Mouse (Mus musculus) CH12.LX (cell line): Measurements from ENCODE around the gene Klf3.

Experiments
- CTCF ChIP-seq, 2 experiments: IDR thresholded peaks in 1 of 2; conservative IDR thresholded peaks in 1 of 2; 2 replicates each; pipeline ENCODE4 v1.5.1; 2011 to 2012; ENCODE audit warnings: low read depth in 2 of 2, low read length in 2 of 2, improper control_type of control experiment in 1 of 2, inconsistent platforms in 1 of 2, mild to moderate bottlenecking in 1 of 2, moderate library complexity in 1 of 2
- E2F4 ChIP-seq: IDR thresholded peaks from 2 replicates; pipeline ENCODE4 v1.6.1; 2011; ENCODE audit warnings: low read depth, low read length, improper control_type of control experiment; ENCODE audit not compliant: insufficient replicate concordance
- GABPA ChIP-seq: IDR thresholded peaks from 2 replicates; pipeline ENCODE4 v1.6.1; 2012; ENCODE audit warnings: low read depth, low read length, improper control_type of control experiment, inconsistent platforms; ENCODE audit not compliant: insufficient replicate concordance
- POLR2A ChIP-seq: IDR thresholded peaks from 2 replicates; pipeline ENCODE4 v1.6.1; 2011; ENCODE audit warnings: low read depth, mild to moderate bottlenecking, improper control_type of control experiment, low read length
- RCOR1 ChIP-seq: conservative IDR thresholded peaks from 2 replicates; pipeline ENCODE4 v1.6.1; 2012; ENCODE audit warnings: low read depth, mild to moderate bottlenecking, inconsistent platforms, low read length, improper control_type of control experiment
- SIN3A ChIP-seq: IDR thresholded peaks from 2 replicates; pipeline ENCODE4 v1.6.1; 2012; ENCODE audit warnings: low read length, improper control_type of control experiment, inconsistent platforms
- TCF12 ChIP-seq: IDR thresholded peaks from 2 replicates; pipeline ENCODE4 v1.6.1; 2014; ENCODE audit warnings: low read depth, mild to moderate bottlenecking, inconsistent platforms, low read length, improper control_type of control experiment
- USF1 ChIP-seq: IDR thresholded peaks from 2 replicates; pipeline ENCODE4 v1.6.1; 2014; ENCODE audit warnings: low read depth, mild to moderate bottlenecking, inconsistent platforms, low read length, improper control_type of control experiment
- USF2 ChIP-seq: conservative IDR thresholded peaks from 2 replicates; pipeline ENCODE4 v1.6.1; 2011; ENCODE audit warnings: low read depth, low read length, improper control_type of control experiment

- no peak for TF ChIP-seq RCOR1
- TF ChIP-seq USF1: no peak
- no peak for TF ChIP-seq POLR2A
- TF ChIP-seq CTCF (conservative IDR thresholded peaks at IDR 0.05 in 1 of 2, IDR thresholded peaks at IDR 0.05 in 1 of 2; ENCODE audit: low read depth in 2 of 2, low read length in 2 of 2): no peak
- TF ChIP-seq E2F4: no peak
- no peak for TF ChIP-seq USF2
- no peak for TF ChIP-seq GABPA
- no peak; the same call in 1 of the 2 replicates for TF ChIP-seq SIN3A
- TF ChIP-seq TCF12: peak; percentile 43; the same call in 1 of the 2 replicates
These were observed 9.2 kb downstream of the Klf3 start for GRCm38 (mm10) chr5:64812124-64812982.
